Mouse (Mus musculus) intestine, postnatal 0 days (tissue): Measurements from ENCODE around the gene Lrmp. TPM values are rescaled to one million over a fixed set of nuclear protein-coding genes. Genes with fewer than 3 reads are reported as not detected.

Experiments used
- ATAC-seq: fragments of 200-750 bp; cut with Nextera tagmentation; 2 replicates; pipeline ENCODE4 v1.8.0; 2017; ENCODE audit warnings: mild to moderate bottlenecking, moderate TSS enrichment, moderate library complexity
- H3K27ac ChIP-seq: fragments of 300-500 bp; sonication (generic); 2 replicates; pipeline ENCODE4 v1.5.1; 2014; ENCODE audit warnings: mild to moderate bottlenecking, low read depth, low read length, moderate library complexity
- H3K27me3 ChIP-seq: fragments of 300-500 bp; sonication (generic); replicated peaks from 2 replicates; pipeline ENCODE4 v1.6.1; 2014; ENCODE audit warnings: low read length, mixed read lengths; ENCODE audit not compliant: control insufficient read depth, insufficient read depth
- H3K36me3 ChIP-seq: fragments of 300-500 bp; sonication (generic); 2 replicates; pipeline ENCODE4 v1.6.1; 2014; ENCODE audit warnings: mild to moderate bottlenecking, moderate library complexity; ENCODE audit not compliant: control insufficient read depth, insufficient read depth
- H3K4me1 ChIP-seq: fragments of 300-500 bp; sonication (generic); replicated peaks from 2 replicates; pipeline ENCODE4 v1.6.1; 2014; ENCODE audit warnings: antibody characterized with exemption, low read length, mixed read lengths; ENCODE audit not compliant: control insufficient read depth, insufficient read depth
- H3K4me2 ChIP-seq: fragments of 300-500 bp; sonication (generic); replicated peaks from 2 replicates; pipeline ENCODE4 v1.6.1; 2014; ENCODE audit warnings: low read depth, mild to moderate bottlenecking, moderate library complexity
- H3K4me3 ChIP-seq: fragments of 300-500 bp; sonication (generic); 2 replicates; pipeline ENCODE4 v1.5.1; 2014; ENCODE audit warnings: low read depth, low read length
- H3K9ac ChIP-seq: fragments of 300-500 bp; sonication (generic); 2 replicates; pipeline ENCODE4 v1.6.1; 2014; ENCODE audit warnings: mild to moderate bottlenecking, low read depth, low read length
- H3K9me3 ChIP-seq: fragments of 300-500 bp; sonication (generic); 2 replicates; pipeline ENCODE4 v1.6.1; 2016; ENCODE audit warnings: mixed run types; ENCODE audit not compliant: control insufficient read depth
- CTCF ChIP-seq: sonication (generic); IDR thresholded peaks from 2 replicates; pipeline ENCODE4 v1.5.1; 2016; ENCODE audit warnings: low read depth, mild to moderate bottlenecking, control low read depth, antibody characterized with exemption, moderate library complexity
- WGBS: fragments of 180-500 bp; shearing (Covaris S2); extraction: QIAGEN DNeasy Blood & Tissue Kit; methylation state at CpG from one replicate; pipeline ENCODE4 v1.1.7; 2014; 5-methylcytosine and 5-hydroxymethylcytosine counted together
- polyA plus RNA-seq: library from polyadenylated mRNA; unstranded; fragments of >200 nt; fragmentation: Nextera tagmentation; extraction: Ambion mirVana; gene quantifications from 2 replicates; pipeline ENCODE4 v1.2.1, GENCODE M21; 2015

The Lrmp gene
- polyA plus RNA-seq, 1 experiment from 2014 or later = 1.1 TPM

DNA sequence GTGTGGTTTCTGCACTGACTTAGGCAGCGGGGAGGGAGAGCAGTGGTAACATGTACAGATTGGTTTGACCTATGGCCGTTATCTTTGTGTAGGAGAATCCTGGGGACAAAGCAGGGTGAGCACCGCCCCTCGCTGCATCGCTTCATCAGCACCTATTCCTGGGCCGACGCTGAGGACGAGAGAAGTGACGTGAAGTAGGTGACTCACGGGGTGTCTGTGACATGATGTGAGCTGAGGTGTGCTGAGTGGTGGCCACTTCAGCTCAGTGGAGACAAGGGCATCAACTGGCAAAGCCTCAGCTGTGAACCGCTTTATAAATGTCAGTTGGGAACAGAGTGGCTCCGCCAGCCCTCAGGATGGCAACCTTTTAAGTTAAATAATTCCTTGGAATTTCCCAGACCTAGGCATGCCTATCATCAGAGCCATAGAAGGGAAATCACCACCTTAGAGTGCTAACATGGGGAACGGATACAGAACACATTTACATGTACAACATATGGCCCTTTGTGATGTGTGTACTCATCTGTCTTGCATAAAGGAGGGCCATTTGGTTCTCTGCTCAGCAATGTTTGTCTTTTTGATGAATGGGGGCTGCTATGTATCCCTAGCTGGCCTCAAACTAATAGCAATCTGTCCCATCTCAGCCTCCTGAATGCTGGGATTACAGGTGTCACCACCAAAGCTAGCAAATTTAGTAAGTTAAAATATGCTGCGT, 56.6 kb downstream of the Lrmp start:
- H3K9me3 ChIP-seq = no peaks in the 10 kb centered on the region
- TF ChIP-seq CTCF = no peak
- H3K4me1 ChIP-seq = 0 out of 2 replicates have a peak, but pooled peaks cover 6% of the 10 kb centered on the region
- 84% methylated on average over 14 of the region's 14 CpGs for WGBS
- H3K9ac ChIP-seq = no peak overlapping the region
- no peak overlapping the region for H3K4me2 ChIP-seq
- H3K27me3 ChIP-seq = no peaks in the 10 kb centered on the region
- H3K27ac ChIP-seq = no peak overlapping the region
- no peak for ATAC-seq
- H3K4me3 ChIP-seq = no peak overlapping the region
- H3K36me3 ChIP-seq = no peaks in the 10 kb centered on the region

DNA sequence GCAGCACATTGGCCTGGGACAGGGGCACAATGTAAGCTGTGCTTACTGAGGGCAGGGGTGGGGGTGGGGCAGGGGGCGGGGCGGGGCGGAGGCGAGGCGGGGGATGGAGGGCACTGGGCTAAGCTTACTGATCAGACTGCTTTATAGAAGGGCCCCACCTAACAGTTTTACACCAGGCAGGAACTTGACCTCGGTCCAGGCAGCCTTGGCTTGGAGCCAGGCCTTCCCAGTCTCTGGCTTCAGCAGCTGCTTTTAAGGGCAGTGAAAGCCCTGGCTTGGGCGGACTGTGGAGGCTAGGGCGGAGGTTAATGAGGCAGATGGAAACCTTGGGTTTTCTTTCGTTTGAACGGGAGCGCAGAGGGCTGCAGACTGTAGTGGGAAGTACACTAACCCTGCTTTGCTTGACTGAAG, 58.3 kb downstream of the Lrmp start:
- H3K27ac ChIP-seq = no peak overlapping the region; the same call in 1 of the 2 replicates
- H3K36me3 ChIP-seq = no peaks in the 10 kb centered on the region
- peak overlapping the region; percentile 49 for H3K4me2 ChIP-seq
- H3K4me3 ChIP-seq = no peak overlapping the region
- ATAC-seq = peak; percentile 90
- no peaks in the 10 kb centered on the region for H3K9me3 ChIP-seq
- WGBS = 1% methylated on average over 11 of the region's 11 CpGs
- H3K4me1 ChIP-seq = 0 out of 2 replicates have a peak, but pooled peaks cover 6% of the 10 kb centered on the region
- TF ChIP-seq CTCF = no peak
- no peaks in the 10 kb centered on the region for H3K27me3 ChIP-seq
- H3K9ac ChIP-seq = no peak overlapping the region

DNA sequence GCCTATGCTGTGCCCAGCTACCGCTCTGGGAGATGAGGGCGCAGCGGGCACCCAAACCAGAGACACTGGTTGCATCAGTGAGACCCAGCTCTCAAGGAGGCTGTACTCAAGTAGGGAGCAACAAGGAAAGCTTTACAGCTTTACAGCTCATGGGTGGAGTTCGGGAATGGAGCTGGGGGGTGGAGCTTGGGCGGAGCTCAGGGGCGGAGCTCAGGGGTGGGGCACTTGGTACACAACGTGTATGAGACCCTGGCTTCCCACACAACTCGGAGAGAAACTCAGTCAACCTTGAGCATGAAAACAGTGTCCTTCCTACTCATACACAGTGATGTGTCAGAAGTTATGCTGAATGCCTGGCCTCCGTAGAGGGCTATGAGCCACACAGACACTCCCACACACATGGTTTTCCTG, 60.1 kb downstream of the Lrmp start:
- Histone ChIP-seq H3K36me3 (no peaks in the 10 kb centered on the region), H3K4me3 (peak overlapping the region; percentile 20; the same call in 1 of the 2 replicates), H3K27ac (no peak overlapping the region), H3K4me2 (peak overlapping the region; percentile 56), H3K4me1 (0 out of 2 replicates have a peak, but pooled peaks cover 6% of the 10 kb centered on the region), H3K9me3 (no peaks in the 10 kb centered on the region), H3K9ac (no peak overlapping the region), H3K27me3 (no peaks in the 10 kb centered on the region)
- peak; percentile 66 for ATAC-seq
- TF ChIP-seq CTCF = no peak
- WGBS = 26% methylated on average over 9 of the region's 9 CpGs

DNA sequence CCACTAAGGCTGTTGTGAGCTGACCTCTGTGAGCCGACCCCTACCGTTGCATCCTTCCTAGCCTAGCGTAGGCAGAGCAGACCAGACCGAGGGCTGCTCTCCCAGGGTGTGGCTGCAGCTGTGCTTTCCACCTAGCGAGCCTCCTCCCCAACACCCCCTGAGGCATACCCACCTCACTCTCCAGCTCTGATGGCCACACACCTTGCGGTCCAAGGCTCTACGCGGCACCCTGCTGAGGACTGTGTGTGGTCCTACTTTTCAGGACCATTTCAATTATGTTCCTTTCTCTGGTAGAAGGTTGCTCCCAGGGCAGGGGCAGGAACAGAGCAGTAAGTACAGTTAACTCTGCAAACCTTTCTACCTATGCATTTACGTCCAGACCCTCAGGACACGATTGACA, 61.0 kb downstream of the Lrmp start:
- Histone ChIP-seq H3K9me3 (no peaks in the 10 kb centered on the region), H3K4me2 (no peak overlapping the region), H3K4me3 (no peak overlapping the region), H3K36me3 (no peaks in the 10 kb centered on the region), H3K27ac (no peak overlapping the region), H3K9ac (no peak overlapping the region), H3K27me3 (no peaks in the 10 kb centered on the region), H3K4me1 (0 out of 2 replicates have a peak, but pooled peaks cover 6% of the 10 kb centered on the region)
- 78% methylated on average over 10 of the region's 10 CpGs for WGBS
- no peak for TF ChIP-seq CTCF
- ATAC-seq = no peak

DNA sequence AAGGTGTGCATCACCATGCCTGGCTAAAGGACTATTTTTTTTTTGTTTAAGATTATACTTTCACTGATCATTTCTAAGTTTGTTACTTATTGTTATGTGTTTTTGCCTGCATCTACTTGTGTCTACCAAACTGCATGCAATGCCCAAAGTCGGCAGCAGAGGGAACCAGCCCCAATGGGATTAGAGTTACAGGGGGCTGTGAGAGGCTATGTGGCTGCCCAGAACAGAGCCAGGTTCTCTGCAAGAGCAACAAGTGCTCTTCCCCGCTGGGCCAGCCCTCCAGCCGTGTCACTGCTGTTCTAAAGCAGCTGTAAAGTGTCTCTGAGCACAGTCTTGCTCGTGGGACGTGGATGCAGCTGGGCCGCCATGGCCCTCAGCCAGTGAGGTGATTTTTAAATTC, 64.2 kb downstream of the Lrmp start:
- no peaks in the 10 kb centered on the region for H3K27me3 ChIP-seq
- H3K27ac ChIP-seq = no peak overlapping the region
- no peak overlapping the region for H3K9ac ChIP-seq
- H3K4me2 ChIP-seq = no peak overlapping the region
- WGBS = 48% methylated on average over 6 of the region's 6 CpGs
- H3K9me3 ChIP-seq = no peaks in the 10 kb centered on the region
- H3K36me3 ChIP-seq = no peaks in the 10 kb centered on the region
- TF ChIP-seq CTCF = peak; percentile 82
- ATAC-seq = no peak
- 0 out of 2 replicates have a peak, but pooled peaks cover 4% of the 10 kb centered on the region for H3K4me1 ChIP-seq
- no peak overlapping the region for H3K4me3 ChIP-seq

DNA sequence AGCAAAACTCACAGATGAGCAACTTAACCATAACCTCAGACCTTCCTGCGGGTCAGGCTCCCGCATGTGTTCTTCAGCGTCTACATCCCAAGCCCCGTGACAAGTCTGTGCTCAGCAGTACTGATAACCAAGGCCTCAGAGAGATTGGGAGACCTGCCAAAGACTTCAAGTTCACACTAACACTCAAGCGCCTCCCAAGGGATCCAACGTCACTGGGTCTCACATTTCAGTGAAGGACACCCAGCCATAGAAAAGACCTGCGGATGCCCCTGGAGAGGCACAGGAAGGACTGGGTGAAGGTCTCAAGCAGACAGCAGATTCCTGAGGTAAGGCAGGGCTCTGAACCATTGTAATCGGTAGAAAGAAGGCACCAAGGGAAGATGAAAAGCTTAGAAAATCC, 66.6 kb downstream of the Lrmp start:
- 64% methylated on average over 8 of the region's 8 CpGs for WGBS
- ATAC-seq = no peak
- Histone ChIP-seq H3K4me3 (no peak overlapping the region), H3K36me3 (no peaks in the 10 kb centered on the region), H3K9me3 (no peaks in the 10 kb centered on the region), H3K9ac (no peak overlapping the region), H3K27me3 (no peaks in the 10 kb centered on the region), H3K4me2 (no peak overlapping the region), H3K27ac (no peak overlapping the region), H3K4me1 (no peaks in the 10 kb centered on the region)
- no peak for TF ChIP-seq CTCF
